Mouse (Mus musculus): Measurements from ENCODE around the gene Polm.

The Polm gene

GRCm38 (mm10) chr11:5804174-5804573 is 33.6 kb downstream of the Polm start:
- in situ Hi-C loops (cut with MboI, MseI): no loop called here

- in situ Hi-C loops (cut with MboI, MseI): no loop called here
Measured at GRCm38 (mm10) chr11:5803551-5803981, 34.2 kb downstream of the Polm start, which contains the start of gene Pgam2. Pgam2 (minus strand) TSS chr11:5803733.

GRCm38 (mm10) chr11:5802457-5803217 is 35.2 kb downstream of the Polm start:
- in situ Hi-C loops (cut with MboI, MseI): no loop called here

- in situ Hi-C loops (cut with MboI, MseI): no loop called here
Measured at GRCm38 (mm10) chr11:5802005-5802404, 35.8 kb downstream of the Polm start.

GRCm38 (mm10) chr11:5801511-5801910 is 36.3 kb downstream of the Polm start:
- in situ Hi-C loops (cut with MboI, MseI): no loop called here

GRCm38 (mm10) chr11:5799621-5800490 is 38.0 kb downstream of the Polm start:
- in situ Hi-C loops (cut with MboI, MseI): loop anchor here (5.0 kb wide), 1 partner anchor 47 kb away; no protein-coding TSS in a partner anchor

- in situ Hi-C loops (cut with MboI, MseI): loop anchor here (5.0 kb wide), 1 partner anchor 49 kb away; no protein-coding TSS in a partner anchor
Measured at GRCm38 (mm10) chr11:5797928-5798327, 39.9 kb downstream of the Polm start.

GRCm38 (mm10) chr11:5797371-5797770 is 40.4 kb downstream of the Polm start:
- in situ Hi-C loops (cut with MboI, MseI): loop anchor here (5.0 kb wide), 1 partner anchor 50 kb away; no protein-coding TSS in a partner anchor

- in situ Hi-C loops (cut with MboI, MseI): loop anchor here (5.0 kb wide), 1 partner anchor 50 kb away; no protein-coding TSS in a partner anchor
Measured at GRCm38 (mm10) chr11:5796939-5797338, 40.9 kb downstream of the Polm start.

GRCm38 (mm10) chr11:5795706-5796105 is 42.1 kb downstream of the Polm start:
- in situ Hi-C loops (cut with MboI, MseI): loop anchor here (5.0 kb wide), 1 partner anchor 52 kb away; no protein-coding TSS in a partner anchor

- in situ Hi-C loops (cut with MboI, MseI): loop anchor here (5.0 kb wide), 1 partner anchor 52 kb away; no protein-coding TSS in a partner anchor
Measured at GRCm38 (mm10) chr11:5795290-5795689, 42.5 kb downstream of the Polm start.

GRCm38 (mm10) chr11:5790431-5790830 is 47.4 kb downstream of the Polm start:
- in situ Hi-C loops (cut with MboI, MseI): no loop called here

- in situ Hi-C loops (cut with MboI, MseI): no loop called here
Measured at GRCm38 (mm10) chr11:5789754-5790333, 48.0 kb downstream of the Polm start.

GRCm38 (mm10) chr11:5789071-5789753 is 48.6 kb downstream of the Polm start:
- in situ Hi-C loops (cut with MboI, MseI): no loop called here

- in situ Hi-C loops (cut with MboI, MseI): no loop called here
Measured at GRCm38 (mm10) chr11:5788056-5789014, 49.5 kb downstream of the Polm start, which contains the start of gene Dbnl. Dbnl (plus strand) TSS chr11:5788488.

GRCm38 (mm10) chr11:5787671-5788055 is 50.2 kb downstream of the Polm start:
- in situ Hi-C loops (cut with MboI, MseI): no loop called here

- in situ Hi-C loops (cut with MboI, MseI): no loop called here
Measured at GRCm38 (mm10) chr11:5785732-5786131, 52.1 kb downstream of the Polm start.

GRCm38 (mm10) chr11:5782199-5782944 is 55.4 kb downstream of the Polm start:
- in situ Hi-C loops (cut with MboI, MseI): no loop called here

- in situ Hi-C loops (cut with MboI, MseI): no loop called here
Measured at GRCm38 (mm10) chr11:5780035-5780499, 57.7 kb downstream of the Polm start.

Measured in T-helper 1 cell (primary cell).